Mouse (Mus musculus) effector memory CD4-positive, alpha-beta T cell, adult 7 months (primary cell): ENCODE results near the gene Olfr494. TPM values are rescaled to one million over a fixed set of nuclear protein-coding genes. Genes with fewer than 3 reads are reported as not detected.

Experiments used
- polyA plus RNA-seq: library from polyadenylated mRNA; unstranded; fragments of 100-300 nt; shearing (Covaris generic); gene quantifications from one replicate; pipeline ENCODE4 v1.2.1, GENCODE M21; 2017

Olfr494 gene
- not detected for polyA plus RNA-seq

DNA sequence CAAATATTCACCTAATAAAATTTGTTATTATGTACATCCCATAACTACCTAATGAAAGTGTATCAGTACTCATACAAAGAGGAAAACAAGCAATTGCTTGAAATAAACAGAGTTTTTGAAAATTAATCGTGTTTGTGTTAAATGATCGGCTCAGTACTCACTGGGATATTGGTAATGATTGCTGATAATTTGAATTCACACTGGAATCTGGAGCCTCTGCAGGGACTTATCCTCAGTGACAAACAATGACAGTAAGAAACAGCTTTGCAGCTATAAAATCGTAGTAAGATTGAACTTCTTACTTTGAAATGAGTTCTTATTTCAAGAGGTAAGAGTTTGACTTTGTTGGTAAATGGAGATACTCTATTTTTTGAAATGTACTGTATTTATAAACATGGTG is at the start of gene Olfr494:
TSS of gene Olfr494 (plus strand) at position 301 of the 400 bp plus-strand sequence.

DNA sequence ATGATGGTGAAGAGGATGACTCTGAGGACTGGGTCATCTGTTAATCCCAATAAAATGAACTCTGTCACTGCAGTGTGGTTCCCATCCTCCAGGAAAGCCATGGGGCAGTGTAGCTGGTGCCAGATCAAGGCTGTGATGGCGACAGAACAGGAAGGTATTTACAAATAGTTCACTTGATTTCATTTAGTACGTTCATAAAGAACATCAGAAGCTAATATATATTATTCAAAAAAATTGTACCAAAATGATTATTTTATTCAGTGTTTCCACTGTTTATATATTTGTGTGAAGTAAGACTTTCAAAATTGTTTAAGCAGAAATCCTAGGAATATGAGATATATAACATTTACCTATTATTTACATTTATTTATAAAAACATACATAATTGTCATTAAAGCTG is 41.6 kb upstream of the Olfr494 start, which contains the start of gene Olfr492:
TSS of gene Olfr492 (minus strand) at position 101 of the 400 bp plus-strand sequence.

GRCm38 (mm10) chr7:108346879-108347278 is 18.3 kb upstream of the Olfr494 start, which contains the start of gene Olfr493:
Olfr493 (minus strand) TSS chr7:108346979.

GRCm38 (mm10) chr7:108392867-108393266 is 27.7 kb downstream of the Olfr494 start, which contains the start of gene Olfr495:
Olfr495 (plus strand) TSS chr7:108393167.

Other genes starting within 250 kb of the Olfr494 start
- gene Olfr484, start 237.9 kb upstream of the Olfr494 start, polyA plus RNA-seq, result not detected
- gene Olfr485, start 205.5 kb upstream of the Olfr494 start, polyA plus RNA-seq, result 0.40 TPM
- not detected for gene Olfr486, start 192.6 kb upstream of the Olfr494 start, polyA plus RNA-seq
- not detected for gene Olfr487, start 150.7 kb upstream of the Olfr494 start, polyA plus RNA-seq
- not detected for gene Olfr488, start 107.0 kb upstream of the Olfr494 start, polyA plus RNA-seq
- gene Olfr490, start 76.4 kb upstream of the Olfr494 start, polyA plus RNA-seq, result 0.40 TPM
- not detected for gene Olfr491, start 51.9 kb upstream of the Olfr494 start, polyA plus RNA-seq
- not detected for gene Olfr492, start 41.7 kb upstream of the Olfr494 start, polyA plus RNA-seq
- gene Olfr493, start 18.4 kb upstream of the Olfr494 start, polyA plus RNA-seq, result not detected
- gene Olfr495, start 27.8 kb downstream of the Olfr494 start, polyA plus RNA-seq, result not detected
- gene Olfr497, start 55.1 kb downstream of the Olfr494 start, polyA plus RNA-seq, result not detected
- not detected for gene Olfr498, start 100.0 kb downstream of the Olfr494 start, polyA plus RNA-seq
- gene Olfr502, start 159.7 kb downstream of the Olfr494 start, polyA plus RNA-seq, result 0.20 TPM
- not detected for gene Olfr503, start 179.2 kb downstream of the Olfr494 start, polyA plus RNA-seq
- not detected for gene Olfr504, start 200.5 kb downstream of the Olfr494 start, polyA plus RNA-seq
- gene Olfr506, start 245.5 kb downstream of the Olfr494 start, polyA plus RNA-seq, result not detected